Mouse (Mus musculus): ENCODE results near the gene Zbtb8os. TPM values are rescaled to one million over a fixed set of nuclear protein-coding genes. Genes with fewer than 3 reads are reported as not detected.

Gene Zbtb8os
- 10 to 100 TPM; 41.3 to 51.8 TPM for total RNA-seq (2023)

DNA sequence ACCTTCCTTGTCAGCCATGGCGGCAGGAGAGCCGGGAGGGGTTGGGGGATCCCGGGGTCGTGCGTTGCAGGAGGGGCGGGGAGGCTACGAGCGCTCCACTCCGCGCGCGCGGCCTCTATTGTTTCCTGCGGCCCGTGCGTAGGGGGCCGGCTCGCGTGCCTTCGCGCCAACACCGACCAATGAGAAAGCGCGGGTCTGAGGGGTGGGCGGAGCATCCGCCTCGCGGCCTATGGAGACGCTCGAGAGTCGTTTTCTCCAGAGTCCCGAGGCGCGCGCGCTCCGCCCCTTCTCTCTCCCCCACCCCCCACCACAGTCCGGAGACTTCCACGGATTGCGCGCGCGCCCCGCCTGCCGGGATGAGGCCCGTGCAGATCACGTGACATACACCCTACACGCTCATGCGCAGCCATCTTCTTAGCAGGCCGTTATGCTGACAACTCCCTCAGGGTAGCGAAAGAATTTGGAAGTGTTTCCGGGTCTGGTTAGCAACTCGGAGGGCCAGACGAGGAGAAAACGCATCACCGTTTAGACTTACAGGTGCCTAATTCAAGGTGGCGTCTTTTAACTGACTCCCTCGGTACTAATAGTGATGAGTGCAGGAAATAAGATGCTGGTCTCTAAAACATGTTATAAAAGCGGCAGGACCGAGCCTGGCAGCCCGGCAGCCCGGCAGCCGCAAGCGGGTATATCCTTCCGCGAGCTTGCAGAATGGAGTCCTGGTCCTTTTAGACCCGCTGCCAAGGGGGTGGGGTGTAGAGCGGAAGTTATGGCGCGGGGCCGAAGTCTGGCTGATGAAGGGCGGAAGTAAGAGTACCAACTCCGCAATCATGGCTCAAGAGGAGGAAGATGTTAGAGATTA lies at the start of gene Zbtb8os, which contains the start of gene Rbbp4:
Gene Zbtb8os (plus strand): TSS at position 480 of the 859 bp plus-strand sequence.
Gene Rbbp4 (minus strand): TSS at position 155 of the 859 bp plus-strand sequence.

GRCm38 (mm10) chr4:129287472-129287981 lies 48.0 kb upstream of the Zbtb8os start, which contains the start of gene Sync:
Gene Sync (plus strand): TSS chr4:129287617.

GRCm38 (mm10) chr4:129377601-129378390 lies 42.3 kb downstream of the Zbtb8os start, which contains the start of gene Zbtb8a:
Gene Zbtb8a (minus strand): TSS chr4:129378116.

Other genes starting within 250 kb of the Zbtb8os start
- gene Tmem54, start 230.1 kb upstream of the Zbtb8os start, total RNA-seq (2023): not detected
- not detected for gene Hpca, start 213.7 kb upstream of the Zbtb8os start, total RNA-seq (2023)
- not detected for gene Fndc5, start 198.7 kb upstream of the Zbtb8os start, total RNA-seq (2023)
- 10 to 100 TPM; 51.9 to 52.3 TPM for gene S100pbp, start 146.0 kb upstream of the Zbtb8os start, total RNA-seq (2023)
- 10 to 100 TPM; 47.4 to 56.5 TPM for gene Yars, start 145.9 kb upstream of the Zbtb8os start, total RNA-seq (2023)
- under 1 TPM; 0.21 to 0.29 TPM for gene C77080, start 74.3 kb upstream of the Zbtb8os start, total RNA-seq (2023)
- gene Sync, start 48.1 kb upstream of the Zbtb8os start, total RNA-seq (2023): not detected
- gene Rbbp4, start 325 bp upstream of the Zbtb8os start, total RNA-seq (2023): 100 to 1,000 TPM; 148 to 152 TPM
- 1 to 10 TPM; 2.3 to 3.3 TPM for gene Zbtb8a, start 42.4 kb downstream of the Zbtb8os start, total RNA-seq (2023)
- not detected for gene Zbtb8b, start 105.2 kb downstream of the Zbtb8os start, total RNA-seq (2023)
- gene Bsdc1, start 125.9 kb downstream of the Zbtb8os start, total RNA-seq (2023): 100 to 1,000 TPM; 105 to 112 TPM
- not detected for gene Tssk3, start 155.3 kb downstream of the Zbtb8os start, total RNA-seq (2023)
- 1 to 10 TPM in 1 of 2 experiments, not detected in 1; 1.4 TPM for gene Fam229a, start 155.5 kb downstream of the Zbtb8os start, total RNA-seq (2023)
- 10 to 100 TPM; 73.3 to 75.0 TPM for gene Marcksl1, start 177.9 kb downstream of the Zbtb8os start, total RNA-seq (2023)
- 100 to 1,000 TPM; 190 to 192 TPM for gene Hdac1, start 207.0 kb downstream of the Zbtb8os start, total RNA-seq (2023)
- gene Lck, start 237.9 kb downstream of the Zbtb8os start, total RNA-seq (2023): 10 to 100 TPM; 23.5 to 26.4 TPM
- gene Fam167b, start 242.9 kb downstream of the Zbtb8os start, total RNA-seq (2023): not detected